Mouse (Mus musculus) heart, embryonic 16.5 days (tissue): ENCODE measurements around the gene Akr1b8. TPM values are rescaled to one million over a fixed set of nuclear protein-coding genes. Genes with fewer than 3 reads are reported as not detected.

Experiments
- ATAC-seq: fragments of 200-750 bp; cut with Nextera tagmentation; replicated peaks from 2 replicates; pipeline ENCODE4 v1.8.0; 2017; ENCODE audit warnings: moderate number of reproducible peaks; ENCODE audit not compliant: insufficient read depth, low FRiP score; ENCODE audit errors: extremely low read depth
- H3K27ac ChIP-seq: fragments of 300-500 bp; sonication (generic); 2 replicates; pipeline ENCODE4 v1.5.1; 2014; ENCODE audit warnings: mild to moderate bottlenecking, low read length, control low read depth, moderate library complexity
- H3K27me3 ChIP-seq: fragments of 300-500 bp; sonication (generic); 2 replicates; pipeline ENCODE4 v1.6.1; 2014; ENCODE audit warnings: low read length, mixed read lengths; ENCODE audit not compliant: control insufficient read depth, insufficient read depth
- H3K36me3 ChIP-seq: fragments of 300-500 bp; sonication (generic); 2 replicates; pipeline ENCODE4 v1.6.1; 2014; ENCODE audit not compliant: control insufficient read depth, insufficient read depth
- H3K4me1 ChIP-seq: fragments of 300-500 bp; sonication (generic); 2 replicates; pipeline ENCODE4 v1.6.1; 2014; ENCODE audit warnings: low read length, mixed read lengths; ENCODE audit not compliant: control insufficient read depth, insufficient read depth
- H3K4me2 ChIP-seq: fragments of 300-500 bp; sonication (generic); 2 replicates; pipeline ENCODE4 v1.6.1; 2014; ENCODE audit warnings: low read depth, mild to moderate bottlenecking, control low read depth, low read length
- H3K4me3 ChIP-seq: fragments of 300-500 bp; sonication (generic); 2 replicates; pipeline ENCODE4 v1.5.1; 2014; ENCODE audit warnings: mild to moderate bottlenecking, control low read depth, low read length
- H3K9ac ChIP-seq: fragments of 300-500 bp; sonication (generic); 2 replicates; pipeline ENCODE4 v1.6.1; 2014; ENCODE audit warnings: low read length, control low read depth
- H3K9me3 ChIP-seq: fragments of 300-500 bp; sonication (generic); replicated peaks from 2 replicates; pipeline ENCODE4 v1.6.1; 2016; ENCODE audit warnings: low read length; ENCODE audit not compliant: control insufficient read depth
- WGBS: fragments of 180-500 bp; shearing (Covaris S2); extraction: QIAGEN DNeasy Blood & Tissue Kit; methylation state at CpG from one replicate; pipeline ENCODE4 v1.1.7; 2014; 5-methylcytosine and 5-hydroxymethylcytosine counted together
- polyA plus RNA-seq: library from polyadenylated mRNA; unstranded; fragments of >200 nt; fragmentation: Nextera tagmentation; extraction: Ambion mirVana; gene quantifications from 2 replicates; pipeline ENCODE4 v1.2.1, GENCODE M21; 2015

The Akr1b8 gene
- 7.0 and 7.2 TPM in 2 replicates for polyA plus RNA-seq

- peak within 1 kb of the TSS; percentile 63 for H3K4me2 ChIP-seq
- H3K36me3 ChIP-seq = no peaks in the 10 kb centered on the region
- no peaks in the 10 kb centered on the region for H3K9me3 ChIP-seq
- H3K9ac ChIP-seq = no peak within 1 kb of the TSS
- no peaks in the 10 kb centered on the region for H3K27me3 ChIP-seq
- H3K27ac ChIP-seq = 0 out of 2 replicates have a peak within 1 kb of the TSS, but pooled peaks have one; percentile 2
- ATAC-seq = peak; percentile 32; the same call in 1 of the 2 replicates
- H3K4me3 ChIP-seq = peak within 1 kb of the TSS; percentile 37
- peaks cover 3% of the 10 kb centered on the region; the same call in 1 of the 2 replicates for H3K4me1 ChIP-seq
- 10% methylated on average over 16 of the region's 16 CpGs for WGBS
Observed at GRCm38 (mm10) chr6:34353658-34354353, at the start of gene Akr1b8. TSS of gene Akr1b8 (plus strand) at chr6:34354119.

DNA sequence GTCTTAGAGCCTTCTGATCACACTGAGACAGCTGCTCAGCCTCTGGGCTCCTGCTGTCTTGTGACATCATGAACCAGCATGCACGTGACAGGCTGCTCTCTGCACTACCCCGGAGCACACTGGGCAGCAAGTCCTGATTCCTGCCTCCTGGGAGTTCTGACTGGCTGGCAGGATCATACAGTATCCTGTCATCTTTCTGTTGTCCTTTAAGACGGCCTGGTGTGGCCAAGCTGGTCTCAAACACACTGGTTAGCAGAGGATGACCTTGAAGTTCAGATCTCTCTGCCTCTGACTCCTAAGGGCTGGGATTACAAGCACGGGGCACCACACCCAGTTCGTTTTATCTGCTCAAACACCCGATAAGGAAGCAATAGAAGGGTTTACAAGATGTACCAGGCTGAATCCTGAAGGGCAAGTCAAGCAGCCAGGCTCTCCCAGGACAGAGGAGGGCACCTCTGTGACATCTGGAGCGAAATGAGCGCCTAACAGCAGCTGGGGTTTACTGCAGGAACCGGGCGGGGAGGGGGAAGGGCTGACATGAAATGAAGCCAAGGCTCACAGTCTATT, 49.2 kb upstream of the Akr1b8 start:
- WGBS = 49% methylated on average over 10 of the region's 10 CpGs
- Histone ChIP-seq H3K4me2 (no peak overlapping the region), H3K4me3 (no peak overlapping the region), H3K4me1 (peaks cover 7% of the 10 kb centered on the region), H3K36me3 (peaks cover 21% of the 10 kb centered on the region), H3K27ac (peak overlapping the region; percentile 74), H3K27me3 (no peaks in the 10 kb centered on the region), H3K9me3 (no peaks in the 10 kb centered on the region), H3K9ac (0 out of 2 replicates have a peak overlapping the region, but pooled peaks have one; percentile 26)
- 0 out of 2 replicates have a peak, but pooled peaks have one; percentile 51 for ATAC-seq

- Histone ChIP-seq H3K4me3 (no peak overlapping the region), H3K36me3 (peaks cover 29% of the 10 kb centered on the region), H3K27me3 (no peaks in the 10 kb centered on the region), H3K9ac (no peak overlapping the region), H3K4me2 (no peak overlapping the region), H3K9me3 (no peaks in the 10 kb centered on the region), H3K4me1 (peaks cover 7% of the 10 kb centered on the region), H3K27ac (no peak overlapping the region)
- 92% methylated on average over 6 of the region's 6 CpGs for WGBS
- no peak for ATAC-seq
Observed at GRCm38 (mm10) chr6:34306797-34307196, 47.1 kb upstream of the Akr1b8 start.

DNA sequence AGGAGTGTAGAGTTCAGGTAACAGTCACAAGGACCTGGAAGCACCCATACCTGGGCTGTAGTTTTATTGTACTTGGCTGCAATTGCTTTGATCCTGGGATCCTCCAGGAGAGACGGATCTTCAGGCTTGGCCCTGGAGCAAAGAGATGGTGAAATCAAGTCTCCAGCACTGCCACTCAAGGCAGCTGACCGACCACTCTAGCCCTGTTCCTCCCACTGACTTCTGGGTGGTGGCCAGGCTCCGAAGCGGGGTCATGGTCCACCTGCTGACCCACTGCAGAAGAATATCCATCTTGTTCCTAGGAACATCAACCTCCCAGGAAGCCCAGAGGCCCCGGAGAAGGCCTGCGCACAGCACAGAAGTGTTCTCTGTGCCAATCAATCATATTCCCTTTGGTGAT, 44.4 kb upstream of the Akr1b8 start:
- H3K27me3 ChIP-seq = no peaks in the 10 kb centered on the region
- H3K4me2 ChIP-seq = no peak overlapping the region
- H3K9me3 ChIP-seq = no peaks in the 10 kb centered on the region
- H3K36me3 ChIP-seq = peaks cover 29% of the 10 kb centered on the region
- ATAC-seq = no peak
- 93% methylated on average over 6 of the region's 6 CpGs for WGBS
- no peak overlapping the region for H3K9ac ChIP-seq
- no peak overlapping the region for H3K27ac ChIP-seq
- no peak overlapping the region for H3K4me3 ChIP-seq
- H3K4me1 ChIP-seq = peaks cover 6% of the 10 kb centered on the region

DNA sequence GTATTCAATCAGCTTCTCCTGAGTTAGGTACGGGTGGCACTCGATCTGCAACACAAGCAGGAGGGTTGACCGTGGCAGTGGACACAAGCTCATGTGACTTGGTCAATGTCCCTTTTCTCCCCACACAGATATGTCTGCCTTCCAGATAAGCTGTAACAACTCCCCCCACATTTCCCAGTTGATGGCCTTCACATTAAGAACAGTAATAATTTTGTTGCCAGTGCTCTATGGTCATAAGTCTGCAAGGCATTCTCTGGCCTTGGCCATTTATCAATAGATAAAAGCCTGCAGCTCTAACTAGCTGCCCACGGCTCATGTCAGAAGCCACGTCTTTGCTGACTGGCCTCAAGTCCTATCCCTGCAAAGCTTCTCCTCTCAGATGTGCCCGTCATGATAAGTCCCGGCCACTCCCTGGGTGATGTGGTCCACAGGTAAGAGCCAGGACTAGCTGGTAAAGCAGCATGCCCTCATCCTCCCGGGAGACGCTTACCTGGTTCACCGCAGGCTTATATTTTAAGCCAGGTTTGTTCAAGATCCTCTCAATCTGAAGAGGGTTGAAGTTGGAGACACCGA, 43.8 kb upstream of the Akr1b8 start:
- no peak for ATAC-seq
- Histone ChIP-seq H3K36me3 (peaks cover 27% of the 10 kb centered on the region), H3K9me3 (no peaks in the 10 kb centered on the region), H3K4me3 (no peak overlapping the region), H3K4me2 (no peak overlapping the region), H3K27ac (no peak overlapping the region), H3K9ac (no peak overlapping the region), H3K27me3 (no peaks in the 10 kb centered on the region), H3K4me1 (peaks cover under 1% of the 10 kb centered on the region)
- WGBS = 90% methylated on average over 11 of the region's 11 CpGs

DNA sequence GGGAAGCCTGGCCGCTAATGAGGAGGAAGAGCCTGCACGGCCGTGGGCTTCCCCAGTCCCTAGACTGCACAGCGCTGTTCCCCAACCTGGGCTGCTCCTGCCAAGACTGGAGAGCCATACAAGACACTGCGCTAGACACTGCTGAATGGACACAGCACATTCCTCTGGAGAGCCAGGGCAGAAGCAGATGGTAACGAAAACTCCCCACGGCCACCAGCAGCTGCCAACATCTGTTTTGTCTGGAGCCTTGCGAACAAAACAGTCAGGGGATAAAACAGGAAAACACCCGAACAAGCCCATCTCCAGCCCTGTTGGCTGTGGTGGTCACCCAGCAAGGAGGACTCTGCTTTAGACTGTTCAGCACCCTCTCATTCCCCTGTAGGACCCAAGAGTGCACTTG, 40.5 kb upstream of the Akr1b8 start:
- WGBS = 81% methylated on average over 9 of the region's 9 CpGs
- Histone ChIP-seq H3K27me3 (no peaks in the 10 kb centered on the region), H3K9ac (no peak overlapping the region), H3K9me3 (no peaks in the 10 kb centered on the region), H3K4me2 (no peak overlapping the region), H3K4me3 (no peak overlapping the region), H3K27ac (no peak overlapping the region), H3K4me1 (peaks cover 17% of the 10 kb centered on the region), H3K36me3 (peaks cover 21% of the 10 kb centered on the region)
- no peak for ATAC-seq

DNA sequence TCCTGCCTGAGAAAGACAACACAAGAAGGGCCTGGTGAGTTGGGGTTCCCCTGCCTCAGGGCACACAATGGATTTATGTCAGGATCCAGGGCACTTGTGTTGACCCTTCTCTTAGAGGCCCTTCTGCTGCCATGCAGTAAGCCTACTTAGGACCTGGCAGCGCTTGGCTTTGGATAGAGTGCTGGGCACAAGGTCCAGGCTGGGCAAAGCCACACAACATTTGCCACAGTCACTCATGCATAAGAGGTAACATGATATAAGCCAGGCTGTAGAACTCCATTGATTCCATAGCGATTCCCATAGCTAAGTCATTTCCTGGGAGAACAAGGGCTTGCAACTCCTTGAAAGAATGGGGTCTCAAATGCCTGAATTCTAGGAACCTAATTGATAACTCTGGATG, 40.0 kb upstream of the Akr1b8 start:
- no peak for ATAC-seq
- peaks cover 17% of the 10 kb centered on the region for H3K36me3 ChIP-seq
- H3K4me1 ChIP-seq = peaks cover 18% of the 10 kb centered on the region
- no peaks in the 10 kb centered on the region for H3K9me3 ChIP-seq
- no peak overlapping the region for H3K4me3 ChIP-seq
- no peak overlapping the region for H3K9ac ChIP-seq
- H3K27me3 ChIP-seq = no peaks in the 10 kb centered on the region
- no peak overlapping the region for H3K27ac ChIP-seq
- WGBS = 95% methylated on average over 2 of the region's 2 CpGs
- no peak overlapping the region for H3K4me2 ChIP-seq

- Histone ChIP-seq H3K36me3 (no peaks in the 10 kb centered on the region), H3K4me1 (peaks cover 18% of the 10 kb centered on the region), H3K27ac (peak within 1 kb of the TSS; percentile 90), H3K27me3 (no peaks in the 10 kb centered on the region), H3K9me3 (peaks cover 1% of the 10 kb centered on the region; the same call in 1 of the 2 replicates), H3K4me3 (peak within 1 kb of the TSS; percentile 84), H3K4me2 (peak within 1 kb of the TSS; percentile 69), H3K9ac (peak within 1 kb of the TSS; percentile 86)
- WGBS = under 1% methylated on average over 60 of the region's 60 CpGs
- ATAC-seq = peak; percentile 99
Observed at GRCm38 (mm10) chr6:34316854-34317771, 36.8 kb upstream of the Akr1b8 start, which contains the start of gene Akr1b3. TSS of gene Akr1b3 (minus strand) at chr6:34317478.
